Mouse (Mus musculus) ES-E14 (cell line): ENCODE results near the gene Vamp1. TPM values are rescaled to one million over a fixed set of nuclear protein-coding genes. Genes with fewer than 3 reads are reported as not detected.
"Not testable (repeated sequence)": the region's sequence is repeated elsewhere in the genome, so short reads cannot be mapped to it uniquely, and the experiment has no call there.

Experiments used
- DNase-seq: peaks from one replicate; pipeline ENCODE4 v3.0.0-alpha.2; 2013; ENCODE audit warnings: low read depth, low spot score
- H3K27ac ChIP-seq: 2 replicates; pipeline ENCODE4 v1.5.1; 2012; ENCODE audit warnings: low read depth, mild to moderate bottlenecking, low read length, moderate library complexity, mixed read lengths; ENCODE audit not compliant: poor library complexity, insufficient read depth, severe bottlenecking
- H3K36me3 ChIP-seq: 2 replicates; pipeline ENCODE4 v1.6.1; 2012; ENCODE audit warnings: mild to moderate bottlenecking, low read length, moderate library complexity, mixed read lengths; ENCODE audit not compliant: control insufficient read depth, poor library complexity, insufficient read depth, severe bottlenecking
- H3K4me1 ChIP-seq, 2 experiments: fragments of 150-350 bp in 1 of 2; sonication (generic) in 1 of 2; 2 replicates each; pipeline ENCODE4 v1.6.1; 2012; ENCODE audit warnings: low read length in 2 of 2, mild to moderate bottlenecking in 1 of 2, mixed read lengths in 1 of 2; ENCODE audit not compliant: control insufficient read depth in 2 of 2, insufficient read depth in 2 of 2, poor library complexity in 1 of 2
- H3K4me3 ChIP-seq, 2 experiments: fragments of 150-350 bp in 1 of 2; sonication (generic) in 1 of 2; 2 replicates each; pipeline ENCODE4 v1.5.1; 2012; ENCODE audit warnings: low read length in 2 of 2, low read depth in 1 of 2, mild to moderate bottlenecking in 1 of 2, mixed read lengths in 1 of 2; ENCODE audit not compliant: insufficient read depth in 1 of 2, poor library complexity in 1 of 2, severe bottlenecking in 1 of 2
- H3K9ac ChIP-seq: 2 replicates; pipeline ENCODE4 v1.6.1; 2012; ENCODE audit warnings: low read depth, mild to moderate bottlenecking, low read length, mixed read lengths; ENCODE audit not compliant: poor library complexity, insufficient read depth, severe bottlenecking
- H3K9me3 ChIP-seq: fragments of 150-350 bp; sonication (generic); 2 replicates; pipeline ENCODE4 v1.6.1; 2012; ENCODE audit warnings: low read depth, mild to moderate bottlenecking, low read length; ENCODE audit not compliant: control insufficient read depth, insufficient read depth
- CHD2 ChIP-seq: IDR thresholded peaks from 2 replicates; pipeline ENCODE4 v1.6.1; 2014; ENCODE audit warnings: mild to moderate bottlenecking, low read depth, low read length, inconsistent platforms
- HCFC1 ChIP-seq: IDR thresholded peaks from 2 replicates; pipeline ENCODE4 v1.6.1; 2012; ENCODE audit warnings: low read length, inconsistent platforms, borderline replicate concordance; ENCODE audit not compliant: insufficient read depth
- MAFK ChIP-seq: IDR thresholded peaks from 2 replicates; pipeline ENCODE4 v1.6.1; 2014; ENCODE audit warnings: mild to moderate bottlenecking, low read depth, low read length, inconsistent platforms; ENCODE audit not compliant: insufficient read depth
- ZC3H11A ChIP-seq: IDR thresholded peaks from 2 replicates; pipeline ENCODE4 v1.6.1; 2012; ENCODE audit warnings: low read depth, mild to moderate bottlenecking, inconsistent platforms, low read length, borderline replicate concordance
- ZNF384 ChIP-seq: IDR thresholded peaks from 2 replicates; pipeline ENCODE4 v1.6.1; 2012; ENCODE audit warnings: low read depth, low read length, inconsistent platforms
- in situ Hi-C, 2 experiments: fragments of 600-800 bp; cut with MboI; formaldehyde crosslinking; loops; one replicate each; pipeline ENCODE4 v1.15.1; 2025; ENCODE audit warnings: low sequenced_read_pairs in 2 of 2, inconsistent platforms in 1 of 2; ENCODE audit not compliant: unreplicated experiment in 2 of 2
- total RNA-seq: library from RNA; depleted of rRNA; stranded (reverse); fragments of 300-350 nt; gene quantifications from 2 replicates; pipeline ENCODE4 v1.2.3, GENCODE M21; 2012

Vamp1 gene
- total RNA-seq, 1 experiment: 3.5 TPM

GRCm38 (mm10) chr6:125260006-125260555 lies 44.7 kb downstream of the Vamp1 start:
- no peak for DNase-seq
- Histone ChIP-seq H3K9me3 (no peaks in the 10 kb centered on the region), H3K4me3 (no peak overlapping the region), H3K36me3 (no peaks in the 10 kb centered on the region), H3K27ac (no peak overlapping the region), H3K4me1 (peaks cover 3 to 8% of the 10 kb centered on the region in 2 experiments; a peak in 2 of 4 replicates), H3K9ac (no peak overlapping the region)
- no peak for TF ChIP-seq ZC3H11A
- no peak for TF ChIP-seq HCFC1
- no peak for TF ChIP-seq ZNF384
- TF ChIP-seq CHD2: no peak
- no peak for TF ChIP-seq MAFK
- in situ Hi-C loops: no loop called here

DNA sequence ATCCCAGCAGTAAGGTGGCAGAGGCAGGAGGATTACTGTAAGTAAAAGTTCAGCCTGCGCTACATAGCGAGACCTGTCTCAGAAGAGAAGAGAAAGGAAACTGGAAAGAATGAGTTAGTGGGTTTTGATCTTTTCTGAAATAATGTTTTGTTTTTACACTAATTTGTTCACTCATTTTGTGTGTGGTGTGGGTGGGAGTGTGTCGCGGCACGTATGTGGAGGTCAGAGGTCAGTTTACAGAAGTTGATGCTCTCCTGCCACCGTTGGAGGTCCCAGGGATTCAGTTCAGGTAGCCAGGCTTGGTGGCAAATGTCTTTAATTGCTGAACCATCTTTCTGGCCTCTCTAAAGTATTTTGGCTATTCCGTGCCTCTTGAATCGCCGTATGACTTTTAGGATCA lies 48.9 kb downstream of the Vamp1 start:
- Histone ChIP-seq H3K9ac (no peak overlapping the region), H3K4me1 (peaks cover 0 to 3% of the 10 kb centered on the region in 2 experiments; a peak in 1 of 4 replicates), H3K36me3 (no peaks in the 10 kb centered on the region), H3K4me3 (no peak overlapping the region), H3K27ac (no peak overlapping the region), H3K9me3 (no peaks in the 10 kb centered on the region)
- in situ Hi-C loops: no loop called here
- DNase-seq: no peak
- TF ChIP-seq HCFC1 (no peak), MAFK (no peak), ZC3H11A (no peak), ZNF384 (no peak), CHD2 (no peak)

DNA sequence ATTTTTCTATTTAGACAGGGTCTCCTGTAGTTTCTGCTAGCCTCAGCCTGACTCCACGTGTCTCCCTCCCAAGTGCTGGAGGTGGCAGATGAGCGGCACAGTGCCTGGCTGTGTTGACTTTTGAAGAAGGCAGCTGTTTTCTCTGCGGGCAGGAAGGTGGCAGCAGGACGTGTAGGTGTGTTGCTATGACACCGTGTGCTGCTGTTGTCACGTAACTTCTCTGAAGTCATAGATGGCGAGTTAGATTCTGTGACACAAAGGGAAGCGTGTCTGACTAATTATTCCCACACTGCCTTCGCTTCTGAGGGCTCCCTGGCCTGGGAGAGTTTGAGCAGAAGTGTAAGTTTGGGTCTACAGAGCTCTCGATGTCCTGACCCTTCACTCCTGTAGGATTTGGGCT lies 49.9 kb downstream of the Vamp1 start:
- in situ Hi-C loops: no loop called here
- TF ChIP-seq ZNF384: no peak
- TF ChIP-seq CHD2: no peak
- no peak for TF ChIP-seq MAFK
- no peak for TF ChIP-seq ZC3H11A
- TF ChIP-seq HCFC1: no peak
- no peaks in the 10 kb centered on the region for H3K9me3 ChIP-seq
- no peak overlapping the region for H3K4me3 ChIP-seq
- H3K9ac ChIP-seq: no peak overlapping the region
- no peak for DNase-seq
- peaks cover 0 to 1% of the 10 kb centered on the region in 2 experiments; a peak in 1 of 4 replicates for H3K4me1 ChIP-seq
- no peaks in the 10 kb centered on the region for H3K36me3 ChIP-seq
- H3K27ac ChIP-seq: no peak overlapping the region

GRCm38 (mm10) chr6:125266091-125266490 lies 50.7 kb downstream of the Vamp1 start:
- in situ Hi-C loops: no loop called here
- H3K4me1 ChIP-seq: peaks cover 0 to 2% of the 10 kb centered on the region in 2 experiments; a peak in 1 of 4 replicates
- no peaks in the 10 kb centered on the region for H3K36me3 ChIP-seq
- no peaks in the 10 kb centered on the region for H3K9me3 ChIP-seq
- TF ChIP-seq ZNF384 (no peak), MAFK (no peak), CHD2 (no peak), ZC3H11A (no peak), HCFC1 (no peak)
- DNase-seq: no peak
- H3K9ac ChIP-seq: no peak overlapping the region
- H3K4me3 ChIP-seq: no peak overlapping the region
- H3K27ac ChIP-seq: no peak overlapping the region

- H3K9me3 ChIP-seq, H3K4me3 ChIP-seq, in situ Hi-C loops, H3K4me1 ChIP-seq, DNase-seq, H3K9ac ChIP-seq, H3K36me3 ChIP-seq, H3K27ac ChIP-seq: not testable (repeated sequence)
Observed at GRCm38 (mm10) chr6:125266600-125266999, 51.2 kb downstream of the Vamp1 start.
